In the genomic region with DNA sequence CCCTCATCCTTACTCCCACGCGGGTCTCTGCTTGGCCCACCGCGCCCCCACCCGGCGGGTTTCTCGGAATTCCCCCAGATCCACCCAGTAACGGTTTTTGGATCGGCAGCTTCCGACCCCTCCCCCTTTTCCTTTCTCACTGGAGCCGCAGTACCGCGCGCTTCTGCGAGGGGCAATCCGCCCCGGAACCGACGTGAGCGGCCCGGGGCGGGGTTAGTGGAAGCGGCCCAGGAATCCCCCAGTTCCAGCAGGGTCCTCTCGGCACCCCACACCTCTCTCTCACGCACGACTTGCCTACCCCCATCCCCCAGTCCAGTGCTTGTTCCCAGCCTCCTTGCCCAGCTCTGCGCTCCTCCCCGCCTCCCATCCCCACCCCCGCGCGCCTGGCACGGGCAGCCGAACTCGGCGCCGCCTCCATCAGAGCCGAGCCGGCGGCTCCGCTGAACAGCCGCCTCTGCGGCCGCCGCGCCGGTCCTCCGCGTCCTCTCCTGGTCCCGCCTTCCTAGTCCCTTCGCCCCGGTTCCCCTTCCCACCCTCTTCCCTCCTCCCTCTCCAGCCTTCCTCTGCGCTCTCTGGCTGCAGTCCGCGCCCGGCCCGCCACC, we compare ENCODE assay signal across 7 mouse cellular contexts. TPM values are rescaled to one million over a fixed set of nuclear protein-coding genes. Genes with fewer than 3 reads are reported as not detected.
DNase-seq lines count a peak whose midpoint lies in the region; ATAC-seq and TF ChIP-seq lines count a peak whose summit lies in the region.

A gene (plus strand): TSS at position 420 of the 602 bp plus-strand sequence.

- 0 out of 2 replicates have a peak, but pooled peaks have one; percentile 8 for TF ChIP-seq EP300 in ES-Bruce4 (IDR thresholded peaks at IDR 0.05; ENCODE audit: insufficient read depth, low read depth, low read length)
- TF ChIP-seq EP300 in stomach, postnatal 0 days (optimal IDR thresholded peaks at IDR 0.05), result no peak

- H3K27ac ChIP-seq in ES-Bruce4 (ENCODE audit: insufficient read depth, low read length), result no peak within 1 kb of the TSS
- no peak within 1 kb of the TSS for H3K27ac ChIP-seq in heart, embryonic 15.5 days
- peak within 1 kb of the TSS; percentile 87 for H3K27ac ChIP-seq in midbrain, embryonic 12.5 days (replicated peaks)
- H3K27ac ChIP-seq in stomach, postnatal 0 days (replicated peaks), result no peak within 1 kb of the TSS

- peaks cover 5% of the 10 kb centered on the region; the same call in 1 of the 2 replicates for H3K27me3 ChIP-seq in ES-Bruce4 (ENCODE audit: control insufficient read depth, insufficient read depth, low read length, poor library complexity, severe bottlenecking)
- peaks cover 16% of the 10 kb centered on the region for H3K27me3 ChIP-seq in heart, embryonic 15.5 days
- peaks cover 13% of the 10 kb centered on the region; the same call in 1 of the 2 replicates for H3K27me3 ChIP-seq in midbrain, embryonic 12.5 days
- peaks cover 5% of the 10 kb centered on the region; the same call in 1 of the 2 replicates for H3K27me3 ChIP-seq in stomach, postnatal 0 days (ENCODE audit: control insufficient read depth, insufficient read depth, low read length)

- WGBS in heart, embryonic 15.5 days, result under 1% methylated on average over 54 of the region's 56 CpGs
- 1% methylated on average over 52 of the region's 56 CpGs for WGBS in midbrain, embryonic 12.5 days
- under 1% methylated on average over 44 of the region's 56 CpGs for WGBS in stomach, postnatal 0 days

- ATAC-seq in heart, embryonic 15.5 days (replicated peaks; ENCODE audit: insufficient number of reproducible peaks, insufficient read depth, low FRiP score, low read depth), result peak; percentile 69; the same call in 1 of the 2 replicates
- peak; percentile 94 for ATAC-seq in midbrain, embryonic 12.5 days (ENCODE audit: low FRiP score, low read depth)
- ATAC-seq in stomach, postnatal 0 days (ENCODE audit: low FRiP score, low TSS enrichment), result no peak

- peak within 1 kb of the TSS; percentile 97 for H3K4me2 ChIP-seq in heart, embryonic 15.5 days
- H3K4me2 ChIP-seq in midbrain, embryonic 12.5 days (replicated peaks), result peak within 1 kb of the TSS; percentile 93
- H3K4me2 ChIP-seq in stomach, postnatal 0 days (replicated peaks; ENCODE audit: low read depth), result peak within 1 kb of the TSS; percentile 50

- H3K9me3 ChIP-seq in ES-Bruce4 (replicated peaks; ENCODE audit: control insufficient read depth, insufficient read depth, low read length, poor library complexity, severe bottlenecking), result no peaks in the 10 kb centered on the region
- H3K9me3 ChIP-seq in heart, embryonic 15.5 days (replicated peaks), result no peaks in the 10 kb centered on the region
- no peaks in the 10 kb centered on the region for H3K9me3 ChIP-seq in midbrain, embryonic 12.5 days
- H3K9me3 ChIP-seq in stomach, postnatal 0 days (ENCODE audit: control insufficient read depth, low read length), result no peaks in the 10 kb centered on the region

- peak; percentile 85 for DNase-seq in ZHBTc4 (ENCODE audit: low read depth, low spot score)
- DNase-seq in embryo, embryonic 10.5 days (ENCODE audit: low spot score), result peak; percentile 75
- DNase-seq in layer of hippocampus, postnatal 25 days (ENCODE audit: extremely low spot score in 1 of 2, low spot score in 1 of 2), result peak; percentile 64 to 75
- DNase-seq in stomach, postnatal 0 days (ENCODE audit: low spot score), result peak; percentile 18

- H3K4me1 ChIP-seq in ES-Bruce4 (ENCODE audit: control insufficient read depth, insufficient read depth, low read length), result no peaks in the 10 kb centered on the region
- H3K4me1 ChIP-seq in heart, embryonic 15.5 days (replicated peaks), result peaks cover 16% of the 10 kb centered on the region
- H3K4me1 ChIP-seq in midbrain, embryonic 12.5 days, result 0 out of 2 replicates have a peak, but pooled peaks cover 4% of the 10 kb centered on the region
- no peaks in the 10 kb centered on the region for H3K4me1 ChIP-seq in stomach, postnatal 0 days (replicated peaks; ENCODE audit: control insufficient read depth, insufficient read depth)

- H3K9ac ChIP-seq in ES-Bruce4 (ENCODE audit: low read depth, poor library complexity, severe bottlenecking), result peak within 1 kb of the TSS; percentile 88
- H3K9ac ChIP-seq in heart, embryonic 15.5 days, result 0 out of 2 replicates have a peak within 1 kb of the TSS, but pooled peaks have one; percentile 10
- peak within 1 kb of the TSS; percentile 67 for H3K9ac ChIP-seq in midbrain, embryonic 12.5 days (replicated peaks)
- H3K9ac ChIP-seq in stomach, postnatal 0 days (ENCODE audit: low read length), result no peak within 1 kb of the TSS

- H3K36me3 ChIP-seq in ES-Bruce4 (ENCODE audit: control insufficient read depth, insufficient read depth, low read length, poor library complexity, severe bottlenecking), result no peaks in the 10 kb centered on the region
- H3K36me3 ChIP-seq in heart, embryonic 15.5 days, result no peaks in the 10 kb centered on the region
- no peaks in the 10 kb centered on the region for H3K36me3 ChIP-seq in midbrain, embryonic 12.5 days
- H3K36me3 ChIP-seq in stomach, postnatal 0 days (ENCODE audit: control insufficient read depth, insufficient read depth, low read length), result no peaks in the 10 kb centered on the region

- peak; percentile 23 for TF ChIP-seq CTCF in ES-Bruce4 (IDR thresholded peaks at IDR 0.05; ENCODE audit: low read depth, low read length)
- no peak for TF ChIP-seq CTCF in stomach, postnatal 0 days (IDR thresholded peaks at IDR 0.05; ENCODE audit: low read depth)

- peak within 1 kb of the TSS; percentile 81 for H3K4me3 ChIP-seq in ES-Bruce4 (ENCODE audit: low read depth, low read length)
- peak within 1 kb of the TSS; percentile 61 for H3K4me3 ChIP-seq in heart, embryonic 15.5 days
- peak within 1 kb of the TSS; percentile 70 for H3K4me3 ChIP-seq in midbrain, embryonic 12.5 days
- peak within 1 kb of the TSS; percentile 31 for H3K4me3 ChIP-seq in stomach, postnatal 0 days (ENCODE audit: low read depth, low read length)

- no peak for TF ChIP-seq POLR2A in ES-Bruce4 (IDR thresholded peaks at IDR 0.05; ENCODE audit: insufficient read depth, low read length)

RNA-seq across cellular contexts. Expression of the gene that starts here (rescaled TPM):
- polyA plus RNA-seq in ES-Bruce4 (2011; ENCODE audit: insufficient read depth, insufficient read length, low read depth, missing spikeins), result not detected in 2 replicates
- 0.34 and 0.48 TPM in 2 replicates for polyA plus RNA-seq in heart, embryonic 15.5 days (2015; fragmentation: Nextera tagmentation; extraction: Ambion mirVana)
- 1 to 10 TPM; 7.2 to 8.5 TPM for total RNA-seq in layer of hippocampus, postnatal 25 days (2021)
- polyA plus RNA-seq in midbrain, embryonic 12.5 days (2016; fragmentation: Nextera tagmentation; extraction: Ambion mirVana), result 1.8 and 1.9 TPM in 2 replicates
- 0.17 TPM in 1 of 2 replicates, not detected in the other for polyA plus RNA-seq in stomach, postnatal 0 days (2015; fragmentation: Nextera tagmentation; extraction: Ambion mirVana)

Comparison
In these comparisons a context has a peak if more than half of its experiments do, and no peak if none do; other contexts are left out.
1. Peak in ATAC-seq, H3K4me3 ChIP-seq, H3K9ac ChIP-seq and H3K4me2 ChIP-seq in heart, embryonic 15.5 days; RNA of the gene not detected or under 1 TPM.
2. Peak in DNase-seq, H3K4me3 ChIP-seq and H3K4me2 ChIP-seq in stomach, postnatal 0 days; RNA of the gene not detected or under 1 TPM.
3. H3K4me3 ChIP-seq: peak in every context shown above with its lines; median percentile 81 in ES-Bruce4; 70 in midbrain, embryonic 12.5 days; 61 in heart, embryonic 15.5 days; 31 in stomach, postnatal 0 days.
4. DNase-seq: peak in every context shown above with its lines; median percentile 85 in ZHBTc4; 75 in embryo, embryonic 10.5 days; 70 in layer of hippocampus, postnatal 25 days; 18 in stomach, postnatal 0 days.